Mouse (Mus musculus): ENCODE results near the gene Vopp1.

Vopp1 gene

GRCm38 (mm10) chr6:57702743-57703499 lies 122.0 kb downstream of the Vopp1 start:
- DNase-seq (ENCODE audit: low read depth) = peak; percentile 97

GRCm38 (mm10) chr6:57702376-57702742 lies 122.6 kb downstream of the Vopp1 start, which contains the start of gene Lancl2:
Lancl2 (plus strand) TSS chr6:57702540.
- peak; percentile 65 for DNase-seq (ENCODE audit: low read depth)

- no peak for DNase-seq (ENCODE audit: low read depth)
Observed at GRCm38 (mm10) chr6:57701686-57702085, 123.3 kb downstream of the Vopp1 start.

GRCm38 (mm10) chr6:57693116-57693515 lies 131.8 kb downstream of the Vopp1 start:
- no peak for DNase-seq (ENCODE audit: low read depth)

GRCm38 (mm10) chr6:57691467-57692261 lies 133.3 kb downstream of the Vopp1 start, which contains the start of gene Pyurf:
Pyurf (minus strand) TSS chr6:57692078.
- peak; percentile 93 for DNase-seq (ENCODE audit: low read depth)

- DNase-seq (ENCODE audit: low read depth) = no peak
Observed at GRCm38 (mm10) chr6:57684156-57684555, 140.8 kb downstream of the Vopp1 start.

Measured in induced T-regulatory cell, adult 2 months (primary cell).